Mouse (Mus musculus) erythroid progenitor cell, adult 5-6 weeks (primary cell): ENCODE measurements around the gene Tecrl. TPM values are rescaled to one million over a fixed set of nuclear protein-coding genes. Genes with fewer than 3 reads are reported as not detected.

Source experiments
- ATAC-seq: replicated peaks from 2 replicates; pipeline ENCODE4 v1.8.0; 2016; ENCODE audit warnings: moderate number of reproducible peaks, mild to moderate bottlenecking, moderate TSS enrichment, inconsistent platforms; ENCODE audit not compliant: poor library complexity, low FRiP score, severe bottlenecking
- total RNA-seq, 2 experiments: library from RNA; stranded (forward) in 1 of 2; stranded (reverse) in 1 of 2; fragments of 150-400 nt in 1 of 2; fragments of 186-747, 209-891 nt in 1 of 2; gene quantifications; 2 replicates each; pipeline versions ENCODE4 v1.2.3 to v1.2.4; 2015 to 2017; ENCODE audit warnings: low replicate concordance in 2 of 2

The Tecrl gene
- total RNA-seq (2015; ENCODE audit: low replicate concordance): not detected in 2 replicates
- not detected in 2 replicates for total RNA-seq (2017; ENCODE audit: low replicate concordance)

DNA sequence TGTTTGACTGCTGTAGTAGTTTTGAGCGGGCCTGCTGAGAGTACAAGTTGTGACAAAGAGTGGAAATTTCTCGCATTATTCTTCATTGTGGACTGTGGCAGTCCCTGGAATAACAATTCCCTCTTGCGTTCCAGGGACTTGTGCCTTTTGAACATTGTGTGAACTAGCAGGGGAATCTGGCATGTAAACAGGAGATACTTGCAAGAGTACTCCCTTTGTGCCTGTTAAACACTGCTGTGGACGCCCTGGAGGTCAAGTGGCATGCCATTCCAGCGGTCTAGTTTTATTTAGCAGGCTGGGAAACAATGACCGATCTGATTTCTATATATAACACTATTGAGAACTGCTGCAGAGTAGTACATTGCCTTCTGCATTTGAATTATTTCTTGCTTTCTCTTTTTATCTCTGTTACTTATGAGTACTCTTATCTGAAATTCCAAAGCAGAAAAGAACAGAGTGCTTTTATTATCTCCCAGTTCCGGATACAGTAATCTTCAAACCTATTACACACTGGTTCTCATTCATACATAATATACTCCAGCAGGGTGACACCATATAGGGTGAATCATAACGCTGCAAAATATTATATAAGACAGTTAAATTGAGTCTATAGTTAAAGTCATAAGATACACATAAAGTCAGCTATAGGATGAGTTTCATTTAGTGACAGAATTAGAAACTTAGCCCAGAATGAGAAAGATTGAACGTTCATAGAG is at the start of gene Tecrl:
Gene Tecrl (minus strand): TSS at position 350 of the 716 bp plus-strand sequence.
- ATAC-seq: no peak

DNA sequence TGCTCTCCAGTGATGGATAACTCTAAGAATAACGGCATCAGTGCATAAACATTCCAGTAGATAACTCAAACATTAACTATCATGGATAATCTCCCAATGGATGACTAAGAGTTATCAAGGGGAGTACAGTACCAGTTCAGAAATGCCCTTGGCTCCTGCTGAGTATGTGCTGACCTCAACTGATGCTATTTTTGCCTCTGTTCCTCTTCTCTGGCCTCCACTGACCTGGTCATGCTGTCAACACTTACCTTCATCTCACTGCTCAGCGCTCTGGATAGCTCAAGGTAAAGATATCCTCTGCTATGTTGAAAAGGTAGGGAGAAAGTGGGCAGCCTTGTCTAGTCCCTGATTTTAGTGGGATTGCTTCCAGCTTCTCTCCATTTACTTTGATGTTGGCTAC is 30.0 kb upstream of the Tecrl start:
- ATAC-seq: no peak

DNA sequence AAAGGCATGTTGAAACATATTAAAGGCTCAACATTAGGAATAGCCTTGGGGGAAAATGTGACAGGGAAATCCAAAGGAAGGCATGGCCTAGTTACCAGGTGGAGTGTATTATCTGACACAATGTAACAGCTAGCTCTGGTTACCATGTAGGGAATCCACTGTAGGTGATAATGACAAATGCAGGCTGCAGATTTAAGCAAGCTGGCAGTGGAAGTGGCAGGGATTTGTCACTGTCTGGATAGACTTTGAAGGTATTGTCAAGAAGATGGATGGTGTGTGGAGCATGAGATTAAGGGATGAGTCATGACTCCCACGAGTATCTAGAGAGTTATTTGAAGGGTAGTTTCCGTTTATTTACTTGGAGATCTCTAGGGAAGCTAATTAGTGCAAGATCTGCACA is 3.4 kb downstream of the Tecrl start:
- no peak for ATAC-seq

DNA sequence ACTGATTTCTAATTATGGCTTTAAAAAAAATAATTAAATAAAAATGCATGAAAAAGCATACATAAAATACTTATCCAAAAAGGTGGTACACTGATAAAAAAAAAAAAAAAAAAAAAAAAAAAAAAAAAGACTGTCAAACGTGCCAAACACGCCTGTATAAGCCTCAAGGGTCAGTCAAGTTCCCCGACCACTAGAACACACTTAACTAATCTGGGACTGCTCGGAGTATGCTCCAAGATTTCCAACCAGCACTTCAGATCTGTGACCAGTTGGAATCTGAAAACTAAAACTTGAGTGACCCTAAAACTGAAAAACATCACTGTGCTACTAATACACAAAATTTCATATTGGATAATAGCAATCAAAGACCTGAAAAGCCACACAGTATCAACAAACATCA is 15.9 kb downstream of the Tecrl start:
- no peak for ATAC-seq

DNA sequence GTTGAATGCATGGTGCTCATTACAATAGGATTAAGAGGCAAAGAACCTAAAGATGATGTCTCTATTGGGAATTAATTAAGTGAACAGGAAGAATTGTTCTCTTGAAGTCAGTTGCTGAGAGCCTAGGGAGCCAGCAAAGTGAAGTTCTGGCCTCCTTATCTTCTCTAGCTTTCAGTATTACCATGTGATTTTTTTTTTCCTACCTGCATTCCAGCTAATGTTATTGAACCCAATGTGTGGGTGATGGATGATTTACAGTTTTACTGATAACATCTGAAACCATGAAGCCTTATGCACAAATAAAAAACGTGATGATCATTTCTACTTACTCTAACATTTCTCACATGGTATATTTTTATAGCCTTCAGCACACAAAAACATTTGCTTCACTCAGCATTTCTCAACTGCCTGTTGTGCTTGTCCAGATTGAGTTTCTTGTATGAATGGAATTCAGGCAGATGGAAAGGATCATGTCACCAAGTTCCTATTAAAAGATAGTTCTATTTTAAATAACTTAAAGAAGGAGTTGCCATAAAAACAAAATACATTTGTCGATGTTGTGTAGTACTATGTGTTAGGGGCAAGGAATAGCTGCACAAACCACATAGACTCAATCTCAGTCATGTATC is 87.7 kb downstream of the Tecrl start:
- no peak for ATAC-seq

DNA sequence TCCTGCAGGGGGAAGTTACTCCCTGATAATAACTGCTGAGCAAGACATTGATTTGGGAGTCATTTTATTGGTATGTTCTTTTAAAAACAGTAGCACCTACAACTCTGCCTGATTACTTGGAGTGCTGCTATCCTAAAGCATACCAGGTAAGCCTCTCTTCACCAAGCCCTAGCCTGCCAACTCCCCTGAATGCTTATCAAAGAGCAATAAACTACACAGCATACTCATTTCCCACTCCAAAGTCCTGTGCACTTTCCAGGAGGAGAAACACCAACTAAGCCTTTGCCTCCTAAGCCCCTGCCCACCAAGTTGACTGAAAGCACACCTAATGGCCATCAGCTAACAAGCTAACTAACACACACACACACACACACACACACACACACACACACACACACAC is 94.9 kb downstream of the Tecrl start:
- no peak for ATAC-seq

DNA sequence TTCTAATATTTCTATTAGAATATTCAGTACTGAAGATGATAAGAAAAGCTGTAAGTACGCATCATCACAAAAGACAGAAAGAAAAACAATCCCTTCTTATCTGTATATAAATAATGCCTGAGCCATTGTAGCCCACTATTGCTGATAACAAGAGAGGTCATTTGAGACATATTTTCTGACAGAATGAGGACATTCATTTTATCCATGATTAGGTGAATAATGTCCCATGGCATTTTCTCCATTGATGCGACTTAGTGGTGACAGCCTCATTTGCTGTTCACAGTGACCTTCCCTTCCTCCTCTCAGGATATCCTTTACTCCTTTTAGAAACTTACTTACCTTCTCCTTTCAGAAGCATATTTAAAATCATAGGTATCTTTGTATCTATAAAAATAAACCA is 100.9 kb downstream of the Tecrl start:
- ATAC-seq: no peak

DNA sequence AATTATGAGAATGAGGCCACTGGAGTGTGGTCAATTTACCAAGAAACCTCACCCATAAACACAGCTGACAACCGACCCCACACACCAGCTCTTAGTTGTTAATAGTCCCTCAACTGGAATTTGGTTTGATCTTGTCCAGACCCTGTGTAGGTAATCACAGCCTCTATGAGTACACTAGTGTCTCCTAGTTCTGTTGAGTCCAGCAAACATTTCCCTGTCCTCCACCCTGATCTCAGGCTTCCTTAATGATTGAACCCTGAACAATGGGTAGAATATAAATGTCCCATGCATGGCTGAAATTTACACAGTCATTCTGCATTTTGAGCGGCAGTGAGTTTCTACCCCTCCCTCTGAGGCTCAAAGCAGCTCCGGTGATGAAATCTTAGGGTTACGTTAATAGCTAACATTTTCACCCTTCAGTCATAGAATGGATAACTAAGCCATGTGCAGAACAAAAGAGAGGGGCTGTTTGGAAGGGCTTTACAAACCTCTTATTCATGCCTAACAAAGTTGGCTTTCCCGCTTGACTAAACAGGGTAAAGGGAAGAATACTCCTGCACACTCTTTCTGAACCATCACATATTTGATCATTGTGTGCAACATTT is 116.0 kb downstream of the Tecrl start:
- no peak for ATAC-seq
